Mouse (Mus musculus) embryonic fibroblast, embryonic 13.5 days (primary cell): Measurements from ENCODE around the gene Naga. TPM values are rescaled to one million over a fixed set of nuclear protein-coding genes. Genes with fewer than 3 reads are reported as not detected.

Experiments used
- H3K27ac ChIP-seq: 2 replicates; pipeline ENCODE4 v1.5.1; 2012; ENCODE audit warnings: low read length, control low read depth, inconsistent platforms; ENCODE audit not compliant: insufficient read depth
- H3K4me1 ChIP-seq: 2 replicates; pipeline ENCODE4 v1.6.1; 2011; ENCODE audit warnings: low read length; ENCODE audit not compliant: control insufficient read depth, insufficient read depth
- H3K4me3 ChIP-seq: 2 replicates; pipeline ENCODE4 v1.5.1; 2011; ENCODE audit warnings: mild to moderate bottlenecking, control low read depth, low read length; ENCODE audit not compliant: insufficient read depth
- CTCF ChIP-seq: IDR thresholded peaks from 2 replicates; pipeline ENCODE4 v1.5.1; 2011; ENCODE audit warnings: mild to moderate bottlenecking, control low read depth, low read length, moderate library complexity, borderline replicate concordance; ENCODE audit not compliant: insufficient read depth
- POLR2A ChIP-seq: IDR thresholded peaks from 2 replicates; pipeline ENCODE4 v1.6.1; 2011; ENCODE audit warnings: low read depth, mild to moderate bottlenecking, control low read depth, low read length, moderate library complexity
- polyA plus RNA-seq: library from polyadenylated mRNA; stranded (reverse); fragments of >200 nt; gene quantifications from 2 replicates; pipeline ENCODE4 v1.2.4, GENCODE M21; 2011; ENCODE audit warnings: low read depth; ENCODE audit not compliant: missing spikeins, insufficient read length

The Naga gene
- 42.6 and 42.8 TPM in 2 replicates for polyA plus RNA-seq

GRCm38 (mm10) chr15:82338593-82339112, at the start of gene Naga, which contains the start of the genes Pheta2 and Smdt1:
Gene Naga, minus strand, starts transcription at chr15:82338925.
Gene Pheta2, plus strand, starts transcription at chr15:82338942.
Gene Smdt1, plus strand, starts transcription at chr15:82338959.
- peak within 1 kb of the TSS; percentile 61 for H3K4me3 ChIP-seq
- H3K27ac ChIP-seq: no peak within 1 kb of the TSS
- peak; percentile 57; the same call in 1 of the 2 replicates for TF ChIP-seq POLR2A
- TF ChIP-seq CTCF: no peak
- peaks cover 5% of the 10 kb centered on the region; the same call in 1 of the 2 replicates for H3K4me1 ChIP-seq

- no peaks in the 10 kb centered on the region for H3K4me1 ChIP-seq
- H3K4me3 ChIP-seq: no peak overlapping the region
- TF ChIP-seq POLR2A: no peak
- TF ChIP-seq CTCF: no peak
- no peak overlapping the region for H3K27ac ChIP-seq
Measured at GRCm38 (mm10) chr15:82385729-82386128, 47.0 kb upstream of the Naga start.

- no peak overlapping the region for H3K4me3 ChIP-seq
- no peak for TF ChIP-seq POLR2A
- no peak for TF ChIP-seq CTCF
- H3K27ac ChIP-seq: no peak overlapping the region
- no peaks in the 10 kb centered on the region for H3K4me1 ChIP-seq
Measured at GRCm38 (mm10) chr15:82382441-82382840, 43.7 kb upstream of the Naga start.

- H3K27ac ChIP-seq: no peak overlapping the region
- peak overlapping the region; percentile 15; the same call in 1 of the 2 replicates for H3K4me3 ChIP-seq
- H3K4me1 ChIP-seq: 0 out of 2 replicates have a peak, but pooled peaks cover 4% of the 10 kb centered on the region
- TF ChIP-seq POLR2A: no peak
- no peak for TF ChIP-seq CTCF
Measured at GRCm38 (mm10) chr15:82380714-82381062, 42.0 kb upstream of the Naga start.

- Histone ChIP-seq H3K27ac (no peak within 1 kb of the TSS), H3K4me3 (peak within 1 kb of the TSS; percentile 46), H3K4me1 (0 out of 2 replicates have a peak, but pooled peaks cover 4% of the 10 kb centered on the region)
- no peak for TF ChIP-seq CTCF
- peak; percentile 41; the same call in 1 of the 2 replicates for TF ChIP-seq POLR2A
Measured at GRCm38 (mm10) chr15:82379871-82380713, 41.4 kb upstream of the Naga start, which contains the start of gene Cyp2d22. Gene Cyp2d22, minus strand, starts transcription at chr15:82380260.

- no peak overlapping the region for H3K27ac ChIP-seq
- 0 out of 2 replicates have a peak, but pooled peaks cover 4% of the 10 kb centered on the region for H3K4me1 ChIP-seq
- TF ChIP-seq CTCF (no peak), POLR2A (no peak)
- H3K4me3 ChIP-seq: peak overlapping the region; percentile 46
Measured at GRCm38 (mm10) chr15:82379511-82379870, 40.8 kb upstream of the Naga start.

- Histone ChIP-seq H3K27ac (0 out of 2 replicates have a peak overlapping the region, but pooled peaks have one; percentile 20), H3K4me1 (0 out of 2 replicates have a peak, but pooled peaks cover 4% of the 10 kb centered on the region), H3K4me3 (no peak overlapping the region)
- TF ChIP-seq CTCF: no peak
- no peak for TF ChIP-seq POLR2A
Measured at GRCm38 (mm10) chr15:82378261-82379180, 39.8 kb upstream of the Naga start.

- no peak overlapping the region for H3K4me3 ChIP-seq
- no peak overlapping the region for H3K27ac ChIP-seq
- 0 out of 2 replicates have a peak, but pooled peaks cover 4% of the 10 kb centered on the region for H3K4me1 ChIP-seq
- TF ChIP-seq CTCF: no peak
- no peak for TF ChIP-seq POLR2A
Measured at GRCm38 (mm10) chr15:82377701-82378100, 39.0 kb upstream of the Naga start.

GRCm38 (mm10) chr15:82376393-82377138, 37.8 kb upstream of the Naga start:
- no peak overlapping the region for H3K27ac ChIP-seq
- no peak for TF ChIP-seq CTCF
- no peak for TF ChIP-seq POLR2A
- H3K4me3 ChIP-seq: no peak overlapping the region
- 0 out of 2 replicates have a peak, but pooled peaks cover 4% of the 10 kb centered on the region for H3K4me1 ChIP-seq
